Mouse (Mus musculus) liver, embryonic 14.5 days (tissue): ENCODE results near the gene Angptl2.

Experiments
- CTCF ChIP-seq: IDR thresholded peaks from 2 replicates; pipeline ENCODE4 v1.5.1; 2016; ENCODE audit warnings: antibody characterized with exemption, low read depth, control low read depth
- EP300 ChIP-seq: IDR thresholded peaks from 2 replicates; pipeline ENCODE4 v1.6.1; 2016; ENCODE audit warnings: antibody characterized with exemption, low read depth

GRCm38 (mm10) chr2:33222480-33222879 lies 6.6 kb downstream of the Angptl2 start:
- TF ChIP-seq EP300: no peak
- no peak for TF ChIP-seq CTCF
